ENCODE assay signal across 8 mouse cellular contexts in genomic region chr2:33177443-33178242, GRCm38 (mm10). TPM values are rescaled to one million over a fixed set of nuclear protein-coding genes. Genes with fewer than 3 reads are reported as not detected.
DNase-seq lines count a peak whose midpoint lies in the region; ATAC-seq and TF ChIP-seq lines count a peak whose summit lies in the region.

No protein-coding gene starts in this region.

- no peak for TF ChIP-seq POLR2A in myocyte (IDR thresholded peaks at IDR 0.05; ENCODE audit: insufficient read length, low read depth)

- no peaks in the 10 kb centered on the region for H3K9me3 ChIP-seq in embryonic facial prominence, embryonic 13.5 days
- no peaks in the 10 kb centered on the region for H3K9me3 ChIP-seq in intestine, embryonic 16.5 days (ENCODE audit: control insufficient read depth, low read length)

- no peaks in the 10 kb centered on the region for H3K79me2 ChIP-seq in myocyte (ENCODE audit: control insufficient read depth, insufficient read depth)

- no peak overlapping the region; the same call in 1 of the 2 replicates for H3K4me2 ChIP-seq in embryonic facial prominence, embryonic 13.5 days
- H3K4me2 ChIP-seq in intestine, embryonic 16.5 days (ENCODE audit: low read depth, low read length), result peak overlapping the region; percentile 29
- peak overlapping the region; percentile 39 for H3K4me2 ChIP-seq in myocyte (ENCODE audit: low read depth)

- H3K4me1 ChIP-seq in embryonic facial prominence, embryonic 13.5 days, result peaks cover 46% of the 10 kb centered on the region
- peaks cover 33% of the 10 kb centered on the region for H3K4me1 ChIP-seq in intestine, embryonic 16.5 days (ENCODE audit: control insufficient read depth, insufficient read depth, low read length)

- no peak for DNase-seq in left cerebral cortex, adult 2 months (ENCODE audit: extremely low spot score in 1 of 2, low spot score in 2 of 2)
- no peak for DNase-seq in left cerebral cortex, adult 18-20 months (ENCODE audit: low spot score in 2 of 2)
- DNase-seq in cerebellum, adult 9-11 months, result no peak
- no peak for DNase-seq in layer of hippocampus, adult 9-10 months (ENCODE audit: low spot score)
- no peak for DNase-seq in testis, postnatal 10 days (ENCODE audit: low spot score)

- H3ac ChIP-seq in myocyte (ENCODE audit: control insufficient read depth, insufficient read length), result no peak overlapping the region

- intact Hi-C loops in left cerebral cortex, adult 2 months (cut with DNase I), result no loop called here

- H3K9ac ChIP-seq in embryonic facial prominence, embryonic 13.5 days, result 0 out of 2 replicates have a peak overlapping the region, but pooled peaks have one; percentile 49
- H3K9ac ChIP-seq in intestine, embryonic 16.5 days (ENCODE audit: low read depth, low read length), result 0 out of 2 replicates have a peak overlapping the region, but pooled peaks have one; percentile 45

- H3K27ac ChIP-seq in left cerebral cortex, adult 2 months, result peak overlapping the region; percentile 36; the same call in 1 of the 2 replicates
- H3K27ac ChIP-seq in embryonic facial prominence, embryonic 13.5 days, result peak overlapping the region; percentile 44
- peak overlapping the region; percentile 82 for H3K27ac ChIP-seq in intestine, embryonic 16.5 days (ENCODE audit: low read length)

- no peaks in the 10 kb centered on the region for H3K27me3 ChIP-seq in embryonic facial prominence, embryonic 13.5 days
- no peaks in the 10 kb centered on the region for H3K27me3 ChIP-seq in intestine, embryonic 16.5 days (replicated peaks; ENCODE audit: control insufficient read depth, insufficient read depth, low read length)
- H3K27me3 ChIP-seq in myocyte (ENCODE audit: control insufficient read depth, insufficient read depth, insufficient read length), result no peaks in the 10 kb centered on the region

- no peak for TF ChIP-seq CTCF in left cerebral cortex, adult 2 months (IDR thresholded peaks at IDR 0.05)

- WGBS in embryonic facial prominence, embryonic 13.5 days, result 65% methylated on average over 12 of the region's 12 CpGs
- WGBS in intestine, embryonic 16.5 days, result 42% methylated on average over 12 of the region's 12 CpGs

- no peaks in the 10 kb centered on the region for H3K36me3 ChIP-seq in embryonic facial prominence, embryonic 13.5 days
- no peaks in the 10 kb centered on the region for H3K36me3 ChIP-seq in intestine, embryonic 16.5 days (ENCODE audit: control insufficient read depth, insufficient read depth, low read length)
- H3K36me3 ChIP-seq in myocyte (ENCODE audit: control insufficient read depth, insufficient read depth), result no peaks in the 10 kb centered on the region

- ATAC-seq in embryonic facial prominence, embryonic 13.5 days (ENCODE audit: insufficient number of reproducible peaks, insufficient read depth, low FRiP score, low TSS enrichment, low read depth), result no peak
- peak; percentile 74 for ATAC-seq in intestine, embryonic 16.5 days

- no peak overlapping the region for H3K4me3 ChIP-seq in left cerebral cortex, adult 2 months
- no peak overlapping the region for H3K4me3 ChIP-seq in embryonic facial prominence, embryonic 13.5 days
- H3K4me3 ChIP-seq in intestine, embryonic 16.5 days (ENCODE audit: low read length), result no peak overlapping the region
- H3K4me3 ChIP-seq in myocyte, result no peak overlapping the region

TF ChIP-seq in myocyte, 11 proteins besides CTCF, POLR2A, EP300 and RAD21:
- TF ChIP-seq TCF3 (IDR thresholded peaks at IDR 0.05; ENCODE audit: insufficient read length, low read depth), result no peak
- no peak for TF ChIP-seq MYOG (IDR thresholded peaks at IDR 0.05; ENCODE audit: control insufficient read depth in 1 of 3, insufficient read depth in 1 of 3, insufficient read length in 2 of 3, low read depth in 2 of 3)
- no peak for TF ChIP-seq CEBPB (IDR thresholded peaks at IDR 0.05; ENCODE audit: insufficient read depth, poor library complexity, severe bottlenecking)
- TF ChIP-seq TCF12 (IDR thresholded peaks at IDR 0.05; ENCODE audit: insufficient read depth, poor library complexity, severe bottlenecking), result no peak
- TF ChIP-seq REST (IDR thresholded peaks at IDR 0.05; ENCODE audit: insufficient read depth, insufficient read length), result no peak
- TF ChIP-seq SRF (IDR thresholded peaks at IDR 0.05; ENCODE audit: control insufficient read depth, insufficient read length, low read depth), result no peak
- TF ChIP-seq USF1 (IDR thresholded peaks at IDR 0.05; ENCODE audit: low read depth), result no peak
- no peak for TF ChIP-seq E2F4 (IDR thresholded peaks at IDR 0.05; ENCODE audit: insufficient read depth)
- TF ChIP-seq MAX (IDR thresholded peaks at IDR 0.05; ENCODE audit: low read depth), result no peak
TF ChIP-seq in myocyte: peak in this region for 0.

RNA-seq across cellular contexts. Expression of gene Angptl2, which starts 38.2 kb away (rescaled TPM):
- total RNA-seq in left cerebral cortex, adult 2 months (2021), result 1 to 10 TPM; 2.1 to 2.9 TPM
- 1 to 10 TPM; 2.5 TPM for total RNA-seq in left cerebral cortex, adult 18-20 months (2021)
- polyA plus RNA-seq in embryonic facial prominence, embryonic 13.5 days (2015; fragmentation: Nextera tagmentation; extraction: Ambion mirVana), result 37.9 and 38.4 TPM in 2 replicates
- 41.6 and 42.9 TPM in 2 replicates for polyA plus RNA-seq in intestine, embryonic 16.5 days (2015; fragmentation: Nextera tagmentation; extraction: Ambion mirVana)
- 130 TPM for polyA plus RNA-seq in myocyte (2012; fragmentation: generic; extraction: Trizol)

RNA-seq across cellular contexts. Expression of gene Garnl3, which starts 46.2 kb away (rescaled TPM):
- 100 to 1,000 TPM in 1 of 2 experiments, 10 to 100 TPM in 1; 94.7 to 129 TPM for total RNA-seq in left cerebral cortex, adult 2 months (2021)
- 100 to 1,000 TPM; 111 to 112 TPM for total RNA-seq in left cerebral cortex, adult 18-20 months (2021)
- polyA plus RNA-seq in embryonic facial prominence, embryonic 13.5 days (2015; fragmentation: Nextera tagmentation; extraction: Ambion mirVana), result 11.2 and 13.5 TPM in 2 replicates
- 8.7 and 10.2 TPM in 2 replicates for polyA plus RNA-seq in intestine, embryonic 16.5 days (2015; fragmentation: Nextera tagmentation; extraction: Ambion mirVana)
- polyA plus RNA-seq in myocyte (2012; fragmentation: generic; extraction: Trizol), result 2.1 TPM
